Comparison of ENCODE assay signal across 24 mouse cellular contexts in the genomic region with DNA sequence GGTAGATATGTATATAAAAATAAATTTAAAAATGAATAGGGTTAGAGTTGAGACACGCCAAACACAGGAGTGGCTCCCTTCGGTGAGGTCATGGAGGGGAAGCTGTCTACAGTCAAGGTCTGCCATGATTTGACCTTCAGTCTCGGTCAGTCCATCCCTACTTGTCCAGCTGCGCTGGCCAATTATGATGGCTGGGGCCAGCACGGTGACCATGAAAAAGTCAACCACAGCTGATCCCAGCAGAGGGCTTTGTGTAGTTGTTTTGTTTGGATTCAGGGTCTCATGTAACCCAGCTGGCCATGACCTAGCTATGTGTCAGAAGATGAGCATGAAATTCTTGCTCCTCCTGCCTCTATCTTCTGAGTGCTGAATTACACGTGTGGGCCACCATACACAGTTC. TPM values are rescaled to one million over a fixed set of nuclear protein-coding genes. Genes with fewer than 3 reads are reported as not detected.
DNase-seq lines count a peak whose midpoint lies in the region; TF ChIP-seq lines count a peak whose summit lies in the region.
"Had no signal": no experiment of that assay in that cellular context is flagged by ENCODE, and none has a peak within 500 bp of the region (broad histone marks: within the 10 kb centered on the region; RNA-seq: fewer than 3 reads in every experiment).

No protein-coding gene starts in this region.

- no peaks in the 10 kb centered on the region for H3K79me3 ChIP-seq in C2C12 (ENCODE audit: low read depth)

- peak; percentile 6 for TF ChIP-seq CTCF in left cerebral cortex, adult 2 months (IDR thresholded peaks at IDR 0.05)
- TF ChIP-seq CTCF in C2C12 (IDR thresholded peaks at IDR 0.05; ENCODE audit: control insufficient read depth, insufficient read depth, insufficient read length) = no peak

- intact Hi-C loops in left cerebral cortex, adult 2 months (cut with DNase I) = no loop called here
- intact Hi-C loops in left cerebral cortex, postnatal 25 days (cut with DNase I) = no loop called here
- intact Hi-C loops in heart, postnatal 36 days (cut with DNase I) = no loop called here

- no peak overlapping the region for H3K4me3 ChIP-seq in left cerebral cortex, adult 2 months
- H3K4me3 ChIP-seq in C2C12 (ENCODE audit: insufficient read depth, poor library complexity, severe bottlenecking) = no peak overlapping the region
- H3K4me3 ChIP-seq: embryonic facial prominence, embryonic 12.5 days; gastrocnemius, adult 2 months; hindbrain, embryonic 15.5 days; limb, embryonic 12.5 days; midbrain, embryonic 13.5 days had no signal

- H3ac ChIP-seq in C2C12 (ENCODE audit: control insufficient read depth, insufficient read length, low read depth) = no peak overlapping the region

- no peak overlapping the region for H3K27ac ChIP-seq in left cerebral cortex, adult 2 months
- H3K27ac ChIP-seq: embryonic facial prominence, embryonic 12.5 days; gastrocnemius, adult 2 months; hindbrain, embryonic 15.5 days; limb, embryonic 12.5 days; macrophage; midbrain, embryonic 13.5 days had no signal

- H3K79me2 ChIP-seq in C2C12 (ENCODE audit: control insufficient read depth, insufficient read depth) = no peaks in the 10 kb centered on the region

- no peaks in the 10 kb centered on the region for H3K36me3 ChIP-seq in C2C12 (ENCODE audit: control insufficient read depth, insufficient read depth)
- H3K36me3 ChIP-seq: embryonic facial prominence, embryonic 12.5 days; G1E; hindbrain, embryonic 15.5 days; limb, embryonic 12.5 days; midbrain, embryonic 13.5 days had no signal

- H3K27me3 ChIP-seq in C2C12 (ENCODE audit: control insufficient read depth, insufficient read depth, insufficient read length) = no peaks in the 10 kb centered on the region
- H3K27me3 ChIP-seq: embryonic facial prominence, embryonic 12.5 days; hindbrain, embryonic 15.5 days; limb, embryonic 12.5 days; midbrain, embryonic 13.5 days had no signal

- no peak for DNase-seq in left cerebral cortex, adult 2 months (ENCODE audit: extremely low spot score in 1 of 2, low spot score in 2 of 2)
- no peak for DNase-seq in left cerebral cortex, postnatal 25 days (ENCODE audit: low spot score in 2 of 2)
- DNase-seq in 3T3-L1 (ENCODE audit: low read depth, low spot score) = peak; percentile 51
- peak; percentile 42 for DNase-seq in adrenal gland, postnatal 25 days
- DNase-seq in embryo, embryonic 9.5 days (ENCODE audit: extremely low spot score) = no peak
- DNase-seq in heart, postnatal 36 days = no peak
- DNase-seq in thymus, postnatal 0 days (ENCODE audit: low spot score) = no peak
- DNase-seq: cerebellum, adult 18-20 months; cerebellum, postnatal 10 days; gastrocnemius, adult 2 months; gastrocnemius, postnatal 36 days; heart, adult 18-20 months; kidney, adult 18-20 months; kidney, postnatal 4 days; layer of hippocampus, adult 9-11 months; lung, postnatal 10 days; thymus, postnatal 14 days had no signal

TF ChIP-seq in C2C12, 6 proteins besides CTCF, POLR2A, EP300 and RAD21:
- TF ChIP-seq MYOD1 (IDR thresholded peaks at IDR 0.05; ENCODE audit: control insufficient read depth, insufficient read length, low read depth) = peak; percentile 71
- no peak for TF ChIP-seq USF1 (IDR thresholded peaks at IDR 0.05; ENCODE audit: low read depth)

RNA-seq across cellular contexts. Expression of a gene that starts 21.6 kb away (rescaled TPM):
- total RNA-seq in left cerebral cortex, adult 2 months (2021) = 100 to 1,000 TPM; 127 to 147 TPM
- 100 to 1,000 TPM; 128 to 149 TPM for total RNA-seq in left cerebral cortex, postnatal 25 days (2021)
- polyA plus RNA-seq in C2C12 (2012; fragmentation: generic; extraction: Trizol) = 97.0 TPM
- 598 and 906 TPM in 2 replicates for total RNA-seq in adrenal gland, postnatal 25 days (2021)
- total RNA-seq in heart, postnatal 36 days (2021) = 100 to 1,000 TPM; 101 to 102 TPM
- polyA plus RNA-seq in thymus, postnatal 0 days (2015; fragmentation: Nextera tagmentation; extraction: Ambion mirVana) = 43.0 and 63.3 TPM in 2 replicates

Comparison
In these comparisons a context has a peak if more than half of its experiments do, and no peak if none do; other contexts are left out.
1. DNase-seq: peak in 3T3-L1 (single experiment) and adrenal gland, postnatal 25 days (single experiment); none in left cerebral cortex, adult 2 months (0 of 2), left cerebral cortex, postnatal 25 days (0 of 2), embryo, embryonic 9.5 days (single experiment), heart, postnatal 36 days (0 of 2) and thymus, postnatal 0 days (single experiment).